Mouse (Mus musculus) hindbrain, embryonic 12.5 days (tissue): Measurements from ENCODE around the gene Ptprr. TPM values are rescaled to one million over a fixed set of nuclear protein-coding genes. Genes with fewer than 3 reads are reported as not detected.

ENCODE experiments used
- ATAC-seq: fragments of 200-750 bp; cut with Nextera tagmentation; 2 replicates; pipeline ENCODE4 v1.8.0; 2017; ENCODE audit warnings: moderate TSS enrichment; ENCODE audit not compliant: low FRiP score
- H3K27ac ChIP-seq: fragments of 300-500 bp; sonication (generic); 2 replicates; pipeline ENCODE4 v1.5.1; 2016; ENCODE audit warnings: mild to moderate bottlenecking
- H3K27me3 ChIP-seq: fragments of 300-500 bp; sonication (generic); 2 replicates; pipeline ENCODE4 v1.6.1; 2016; ENCODE audit warnings: mild to moderate bottlenecking
- H3K36me3 ChIP-seq: fragments of 300-500 bp; sonication (generic); 2 replicates; pipeline ENCODE4 v1.6.1; 2016; ENCODE audit warnings: mild to moderate bottlenecking
- H3K4me1 ChIP-seq: fragments of 300-500 bp; sonication (generic); 2 replicates; pipeline ENCODE4 v1.6.1; 2016
- H3K4me2 ChIP-seq: fragments of 300-500 bp; sonication (generic); replicated peaks from 2 replicates; pipeline ENCODE4 v1.6.1; 2016; ENCODE audit warnings: mild to moderate bottlenecking
- H3K4me3 ChIP-seq: fragments of 300-500 bp; sonication (generic); 2 replicates; pipeline ENCODE4 v1.5.1; 2016; ENCODE audit warnings: mild to moderate bottlenecking
- H3K9ac ChIP-seq: fragments of 300-500 bp; sonication (generic); 2 replicates; pipeline ENCODE4 v1.6.1; 2016; ENCODE audit warnings: mild to moderate bottlenecking, moderate library complexity
- H3K9me3 ChIP-seq: fragments of 300-500 bp; sonication (generic); replicated peaks from 2 replicates; pipeline ENCODE4 v1.6.1; 2016; ENCODE audit warnings: mild to moderate bottlenecking
- WGBS: fragments of 180-500 bp; shearing (Covaris S2); methylation state at CpG from one replicate; pipeline ENCODE4 v1.1.7; 2016; 5-methylcytosine and 5-hydroxymethylcytosine counted together
- polyA plus RNA-seq: library from polyadenylated mRNA; unstranded; fragments of >200 nt; fragmentation: Nextera tagmentation; extraction: Ambion mirVana; gene quantifications from 2 replicates; pipeline ENCODE4 v1.2.1, GENCODE M21; 2016

Ptprr gene
- polyA plus RNA-seq, 1 experiment from 2014 or later, result 4.6 TPM

DNA sequence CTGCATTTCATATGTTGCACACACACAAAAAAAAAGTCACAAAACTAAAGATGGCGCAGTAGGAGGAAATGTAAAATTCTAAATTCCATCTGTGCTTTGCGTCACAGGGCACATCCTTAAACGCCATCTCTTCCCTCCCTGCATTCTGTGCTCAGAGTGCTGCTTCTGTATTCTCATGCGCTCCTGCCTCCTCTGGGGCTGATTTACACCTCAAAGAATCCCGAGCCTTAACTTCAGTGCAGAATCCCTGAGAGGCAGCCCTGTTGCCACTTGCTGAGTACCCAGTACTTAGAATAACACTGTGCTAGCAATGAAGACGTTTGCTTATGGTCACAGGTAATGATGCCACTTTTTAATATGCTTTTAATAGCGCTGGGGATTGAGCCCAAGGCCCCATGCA is 61.4 kb downstream of the Ptprr start:
- Histone ChIP-seq H3K4me3 (no peak overlapping the region), H3K9me3 (no peaks in the 10 kb centered on the region), H3K9ac (no peak overlapping the region), H3K4me1 (peaks cover 3% of the 10 kb centered on the region; the same call in 1 of the 2 replicates), H3K27ac (no peak overlapping the region), H3K36me3 (no peaks in the 10 kb centered on the region), H3K27me3 (no peaks in the 10 kb centered on the region), H3K4me2 (no peak overlapping the region)
- no peak for ATAC-seq
- WGBS, result 37% methylated on average over 7 of the region's 7 CpGs

DNA sequence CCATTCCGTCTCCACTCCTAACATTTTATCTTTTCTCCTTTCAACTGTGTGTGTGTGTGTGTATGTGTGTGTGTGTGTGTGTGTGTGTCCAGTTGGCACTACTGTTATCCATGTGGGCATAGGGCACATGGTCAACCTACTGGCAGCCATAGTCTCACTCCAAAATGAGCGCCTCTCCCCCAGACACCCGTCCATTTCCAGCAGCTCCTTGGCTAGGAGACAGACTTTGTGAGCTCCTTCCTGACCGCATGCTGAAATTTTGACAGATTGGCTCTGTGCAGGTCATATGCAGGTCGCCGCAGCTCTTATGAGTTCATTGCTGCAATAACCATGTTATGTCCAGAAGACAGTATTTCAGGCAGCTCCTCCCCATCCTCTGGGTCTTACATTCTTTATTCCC is 62.8 kb downstream of the Ptprr start:
- WGBS, result 91% methylated on average over 6 of the region's 6 CpGs
- no peaks in the 10 kb centered on the region for H3K36me3 ChIP-seq
- peaks cover 3% of the 10 kb centered on the region; the same call in 1 of the 2 replicates for H3K4me1 ChIP-seq
- H3K27me3 ChIP-seq, result no peaks in the 10 kb centered on the region
- no peak for ATAC-seq
- no peak overlapping the region for H3K27ac ChIP-seq
- no peaks in the 10 kb centered on the region for H3K9me3 ChIP-seq
- H3K9ac ChIP-seq, result no peak overlapping the region
- H3K4me3 ChIP-seq, result no peak overlapping the region
- H3K4me2 ChIP-seq, result no peak overlapping the region

DNA sequence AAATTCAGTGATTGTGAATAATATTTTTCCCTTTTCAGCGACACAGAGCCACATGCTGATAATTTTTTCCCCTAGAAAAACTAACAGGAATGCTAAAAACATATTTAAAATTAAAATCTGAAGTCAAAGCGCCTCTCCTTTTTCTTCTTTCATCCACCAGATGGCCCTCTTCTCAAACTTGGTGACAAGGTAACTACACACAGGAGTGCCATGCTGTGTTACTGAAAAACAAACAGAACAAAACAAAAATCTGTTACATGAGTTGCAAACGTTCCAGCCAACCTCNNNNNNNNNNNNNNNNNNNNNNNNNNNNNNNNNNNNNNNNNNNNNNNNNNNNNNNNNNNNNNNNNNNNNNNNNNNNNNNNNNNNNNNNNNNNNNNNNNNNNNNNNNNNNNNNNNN is 66.0 kb downstream of the Ptprr start:
- no peak overlapping the region for H3K4me2 ChIP-seq
- no peak overlapping the region for H3K9ac ChIP-seq
- 32% methylated on average over 3 of the region's 3 CpGs for WGBS
- no peaks in the 10 kb centered on the region for H3K27me3 ChIP-seq
- H3K9me3 ChIP-seq, result no peaks in the 10 kb centered on the region
- H3K36me3 ChIP-seq, result no peaks in the 10 kb centered on the region
- H3K4me3 ChIP-seq, result no peak overlapping the region
- peaks cover 3% of the 10 kb centered on the region; the same call in 1 of the 2 replicates for H3K4me1 ChIP-seq
- H3K27ac ChIP-seq, result no peak overlapping the region
- no peak for ATAC-seq

DNA sequence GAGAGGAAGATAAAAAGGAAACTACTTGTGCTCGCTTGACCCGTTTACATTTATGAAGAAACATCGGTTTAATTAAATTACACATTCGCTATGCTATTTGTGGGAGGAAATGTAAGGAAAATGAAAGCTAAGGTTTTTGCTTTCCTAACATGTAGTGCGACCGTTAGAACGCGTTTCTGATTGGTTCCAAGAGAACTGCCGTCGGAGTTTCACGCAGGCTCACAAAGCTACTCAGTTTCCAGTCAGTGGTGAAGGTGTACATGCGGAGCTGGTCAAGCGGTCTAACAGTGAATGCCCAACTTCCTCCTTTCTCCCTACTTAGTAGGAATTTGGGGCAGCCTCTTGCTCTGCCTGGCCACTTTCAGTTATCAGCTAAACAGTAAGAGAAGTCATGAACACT is 78.5 kb downstream of the Ptprr start:
- H3K9me3 ChIP-seq, result no peaks in the 10 kb centered on the region
- no peak for ATAC-seq
- H3K9ac ChIP-seq, result no peak overlapping the region
- H3K4me2 ChIP-seq, result no peak overlapping the region
- H3K4me3 ChIP-seq, result no peak overlapping the region
- no peaks in the 10 kb centered on the region for H3K4me1 ChIP-seq
- H3K27me3 ChIP-seq, result no peaks in the 10 kb centered on the region
- WGBS, result 88% methylated on average over 13 of the region's 13 CpGs
- no peaks in the 10 kb centered on the region for H3K36me3 ChIP-seq
- H3K27ac ChIP-seq, result no peak overlapping the region

DNA sequence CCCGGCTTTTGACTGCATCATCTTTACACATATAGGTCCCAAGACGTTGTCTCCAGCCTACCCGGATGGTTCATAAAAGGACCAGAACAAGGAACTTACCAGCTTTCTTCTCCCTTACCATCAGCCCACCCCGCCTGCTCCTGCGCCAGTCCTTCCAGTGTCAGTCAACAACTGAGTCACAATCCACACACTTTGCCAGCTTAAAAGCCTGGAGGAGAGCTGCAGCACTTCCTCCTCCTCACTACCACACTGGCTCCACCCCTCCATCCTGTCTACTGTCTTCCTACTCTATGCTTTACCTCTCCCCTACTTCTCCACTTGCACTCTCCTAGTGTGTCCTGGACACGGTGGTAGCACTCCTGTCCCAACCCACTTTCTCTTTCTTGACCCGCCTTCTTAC is 80.5 kb downstream of the Ptprr start:
- H3K9me3 ChIP-seq, result no peaks in the 10 kb centered on the region
- H3K27me3 ChIP-seq, result no peaks in the 10 kb centered on the region
- no peaks in the 10 kb centered on the region for H3K4me1 ChIP-seq
- 87% methylated on average over 7 of the region's 7 CpGs for WGBS
- no peak overlapping the region for H3K27ac ChIP-seq
- H3K9ac ChIP-seq, result no peak overlapping the region
- H3K4me2 ChIP-seq, result no peak overlapping the region
- H3K36me3 ChIP-seq, result no peaks in the 10 kb centered on the region
- ATAC-seq, result no peak
- no peak overlapping the region for H3K4me3 ChIP-seq

DNA sequence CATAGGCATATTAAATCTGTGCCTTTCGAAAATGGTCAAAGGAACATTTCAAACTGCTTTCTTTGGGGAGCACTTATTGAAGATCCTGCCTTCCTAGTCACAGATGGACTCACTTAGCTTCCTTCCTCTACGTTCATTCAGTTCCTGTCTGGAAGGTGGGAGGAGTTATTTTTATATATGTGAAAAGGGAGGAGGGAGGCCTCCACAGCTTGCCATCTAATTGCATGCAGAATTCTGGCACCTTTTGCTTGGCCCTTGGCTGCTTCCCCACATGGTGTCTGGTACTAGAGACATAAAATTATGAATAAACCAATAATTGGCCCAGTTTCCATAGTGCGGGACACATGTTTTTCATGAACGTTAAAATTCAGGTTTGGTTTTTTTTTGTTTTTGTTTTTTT is 90.2 kb downstream of the Ptprr start:
- no peaks in the 10 kb centered on the region for H3K9me3 ChIP-seq
- H3K4me1 ChIP-seq, result no peaks in the 10 kb centered on the region
- no peaks in the 10 kb centered on the region for H3K36me3 ChIP-seq
- H3K4me2 ChIP-seq, result no peak overlapping the region
- H3K9ac ChIP-seq, result no peak overlapping the region
- no peak overlapping the region for H3K27ac ChIP-seq
- no peak for ATAC-seq
- WGBS, result 67% methylated on average over 4 of the region's 4 CpGs
- no peaks in the 10 kb centered on the region for H3K27me3 ChIP-seq
- H3K4me3 ChIP-seq, result no peak overlapping the region

DNA sequence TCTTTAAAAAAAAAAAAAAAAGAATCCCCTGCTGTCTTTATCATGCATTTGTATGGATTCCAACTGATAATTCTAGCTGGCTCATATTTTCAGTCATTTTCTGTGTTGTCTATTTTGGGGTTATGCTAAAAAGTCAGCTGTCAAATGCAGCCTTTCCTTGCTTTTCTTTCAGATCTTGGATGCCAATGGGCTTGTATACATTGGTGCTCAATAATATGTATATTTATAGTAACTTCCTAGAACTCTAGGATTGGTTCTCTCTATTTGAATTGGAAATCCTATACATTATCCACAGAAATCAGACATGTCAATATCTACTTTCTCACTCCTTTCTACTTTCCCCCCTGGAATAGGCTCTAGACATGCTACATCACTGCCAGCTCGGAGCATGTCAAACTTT is 90.7 kb downstream of the Ptprr start:
- H3K27ac ChIP-seq, result no peak overlapping the region
- H3K36me3 ChIP-seq, result no peaks in the 10 kb centered on the region
- peaks cover 5% of the 10 kb centered on the region for H3K9me3 ChIP-seq
- H3K27me3 ChIP-seq, result no peaks in the 10 kb centered on the region
- H3K4me3 ChIP-seq, result no peak overlapping the region
- no peak overlapping the region for H3K9ac ChIP-seq
- no peak overlapping the region for H3K4me2 ChIP-seq
- H3K4me1 ChIP-seq, result no peaks in the 10 kb centered on the region
- no peak for ATAC-seq
- WGBS, result 94% methylated on average over 1 of the region's 1 CpGs

DNA sequence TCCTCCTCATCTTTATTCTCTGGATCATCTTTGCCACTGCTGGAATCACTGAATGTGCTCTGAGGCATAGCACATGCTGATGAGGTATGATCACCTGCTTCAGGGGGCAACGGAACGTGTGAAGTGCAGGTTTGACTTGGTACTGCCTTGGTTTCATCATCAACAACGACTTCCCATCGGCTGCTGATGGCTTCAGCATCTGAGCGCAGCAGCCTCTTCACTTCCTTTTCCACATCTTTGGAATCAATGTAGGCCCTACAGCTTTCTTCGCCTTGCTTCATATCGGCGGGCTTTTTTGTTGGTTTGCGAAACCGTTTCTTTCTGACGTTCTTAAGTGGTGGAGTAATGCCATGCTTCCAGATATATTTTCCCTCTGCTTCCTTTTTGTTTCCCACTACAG is 94.9 kb downstream of the Ptprr start:
- no peak for ATAC-seq
- H3K9me3 ChIP-seq, result peaks cover 8% of the 10 kb centered on the region
- H3K4me2 ChIP-seq, result no peak overlapping the region
- no peak overlapping the region for H3K27ac ChIP-seq
- no peak overlapping the region for H3K4me3 ChIP-seq
- H3K27me3 ChIP-seq, result no peaks in the 10 kb centered on the region
- no peak overlapping the region for H3K9ac ChIP-seq
- 97% methylated on average over 11 of the region's 11 CpGs for WGBS
- no peaks in the 10 kb centered on the region for H3K36me3 ChIP-seq
- H3K4me1 ChIP-seq, result no peaks in the 10 kb centered on the region

DNA sequence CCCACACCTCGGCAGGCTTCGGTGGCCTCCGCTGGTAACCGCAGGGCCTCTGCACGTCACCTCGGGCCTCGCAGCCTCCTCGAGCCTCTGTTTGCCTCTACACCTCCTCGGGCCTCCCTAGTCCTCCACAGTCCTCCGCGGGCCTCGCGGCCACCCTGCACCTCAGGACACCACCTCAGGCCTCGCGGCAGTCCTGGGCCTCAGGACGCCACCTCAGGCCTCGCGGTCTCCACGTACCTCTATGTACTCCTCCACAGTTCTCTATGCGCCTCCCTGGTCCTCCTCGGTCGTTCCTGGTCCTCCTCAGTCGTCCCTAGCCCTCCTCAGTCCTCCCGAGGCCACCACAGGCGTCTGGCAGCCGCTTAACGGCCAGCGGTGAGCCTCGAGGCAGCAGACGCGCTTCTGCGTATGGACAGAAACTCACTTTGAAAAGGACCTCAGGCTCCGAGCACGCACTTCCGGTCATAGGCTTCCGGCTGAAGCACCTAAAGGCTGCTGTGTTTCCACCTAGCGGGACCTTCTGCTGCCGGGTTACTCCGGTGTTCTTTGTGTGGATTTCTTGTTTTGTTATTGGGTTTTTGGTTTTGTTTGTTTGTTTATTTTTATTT is 96.0 kb downstream of the Ptprr start, which contains the start of gene 4933416C03Rik:
Gene 4933416C03Rik, minus strand, starts transcription at position 51 of the 608 bp plus-strand sequence.
- Histone ChIP-seq H3K9me3 (peaks cover 8% of the 10 kb centered on the region), H3K4me1 (no peaks in the 10 kb centered on the region), H3K9ac (no peak within 1 kb of the TSS), H3K36me3 (no peaks in the 10 kb centered on the region), H3K4me2 (no peak within 1 kb of the TSS), H3K27me3 (no peaks in the 10 kb centered on the region), H3K4me3 (no peak within 1 kb of the TSS), H3K27ac (no peak within 1 kb of the TSS)
- WGBS, result 97% methylated on average over 39 of the region's 39 CpGs
- ATAC-seq, result no peak

DNA sequence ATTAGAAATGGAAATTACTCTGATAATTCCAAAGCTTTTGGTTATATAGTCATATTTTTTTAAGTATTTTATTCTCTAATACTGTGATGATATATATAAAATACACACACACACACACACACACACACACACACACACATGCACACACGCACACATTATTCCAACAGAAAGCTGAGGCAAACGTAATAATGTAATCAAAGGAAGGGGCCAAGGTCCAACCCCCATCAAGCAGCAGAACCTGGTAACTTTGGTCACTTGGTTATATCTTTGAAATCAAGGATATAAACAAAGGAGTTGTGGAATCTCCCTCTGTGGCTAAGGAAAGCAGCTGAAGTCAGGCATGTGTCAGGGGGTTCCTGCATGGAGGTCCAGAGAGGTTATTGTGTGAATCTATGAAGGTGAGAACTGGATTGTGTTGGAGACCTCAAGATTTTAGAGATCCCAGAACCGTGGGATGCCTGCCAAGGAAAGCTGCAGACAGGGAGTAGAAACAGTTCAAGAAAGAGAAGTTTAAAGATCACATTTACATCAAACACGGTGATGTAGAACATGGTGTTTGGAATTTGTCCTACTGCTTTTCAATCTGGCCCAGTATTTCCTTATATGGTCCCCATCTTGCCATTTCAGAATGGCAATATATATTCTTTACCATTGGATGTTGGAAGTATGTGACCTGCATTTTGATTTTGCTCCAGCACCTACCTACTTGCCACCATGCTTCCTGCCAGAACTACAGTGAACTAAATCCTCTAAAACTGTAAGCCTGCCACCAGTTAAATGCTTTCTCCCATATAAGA is 98.1 kb downstream of the Ptprr start:
- Histone ChIP-seq H3K4me1 (no peaks in the 10 kb centered on the region), H3K9me3 (peaks cover 8% of the 10 kb centered on the region), H3K27me3 (no peaks in the 10 kb centered on the region), H3K36me3 (no peaks in the 10 kb centered on the region), H3K4me2 (no peak overlapping the region), H3K9ac (no peak overlapping the region), H3K4me3 (no peak overlapping the region), H3K27ac (no peak overlapping the region)
- ATAC-seq, result no peak
- WGBS, result 81% methylated on average over 4 of the region's 4 CpGs

DNA sequence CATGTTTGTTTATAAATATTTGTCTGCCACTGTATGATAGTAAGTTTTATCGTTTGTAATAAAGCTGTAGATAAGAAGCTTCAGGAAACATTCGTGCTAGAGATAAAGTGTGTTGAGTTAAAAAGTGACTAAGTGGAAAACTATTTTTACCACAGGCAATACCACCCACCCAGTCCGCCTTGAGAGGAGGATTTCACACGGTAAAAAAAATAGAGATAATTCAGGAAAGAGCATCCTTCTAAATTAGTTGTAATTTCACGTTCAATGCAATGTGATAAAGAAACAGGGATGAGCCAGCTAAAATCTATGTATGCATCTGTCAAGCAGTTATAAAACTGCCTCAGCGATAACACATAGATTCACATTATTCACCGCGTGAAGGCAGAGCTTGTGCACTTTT is 99.0 kb downstream of the Ptprr start:
- ATAC-seq, result no peak
- H3K9ac ChIP-seq, result no peak overlapping the region
- H3K9me3 ChIP-seq, result peaks cover 8% of the 10 kb centered on the region
- no peaks in the 10 kb centered on the region for H3K36me3 ChIP-seq
- no peak overlapping the region for H3K4me2 ChIP-seq
- WGBS, result 94% methylated on average over 8 of the region's 8 CpGs
- no peak overlapping the region for H3K4me3 ChIP-seq
- H3K4me1 ChIP-seq, result no peaks in the 10 kb centered on the region
- H3K27ac ChIP-seq, result no peak overlapping the region
- no peaks in the 10 kb centered on the region for H3K27me3 ChIP-seq

DNA sequence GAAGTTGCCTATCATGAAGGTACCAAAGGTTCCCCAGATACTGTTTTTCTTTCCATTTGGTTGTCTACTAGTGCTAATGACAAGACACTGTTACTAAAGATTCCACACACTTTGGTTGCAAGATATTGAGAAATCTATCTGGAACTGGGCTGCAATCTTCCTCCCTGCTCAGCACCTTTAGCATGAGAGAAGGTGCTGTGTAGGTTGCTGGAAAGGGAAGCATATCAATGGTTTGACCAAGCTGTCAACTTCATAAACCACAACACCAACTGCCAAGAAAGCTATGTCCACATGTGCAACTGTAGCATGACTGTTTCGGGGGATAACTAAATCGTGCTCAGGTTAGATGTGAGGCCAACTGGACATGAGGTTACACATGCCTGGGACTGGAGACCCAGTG is 103.5 kb downstream of the Ptprr start:
- Histone ChIP-seq H3K4me2 (no peak overlapping the region), H3K9me3 (no peaks in the 10 kb centered on the region), H3K9ac (no peak overlapping the region), H3K4me1 (no peaks in the 10 kb centered on the region), H3K27me3 (no peaks in the 10 kb centered on the region), H3K27ac (no peak overlapping the region), H3K36me3 (no peaks in the 10 kb centered on the region), H3K4me3 (no peak overlapping the region)
- ATAC-seq, result no peak
- 89% methylated on average over 2 of the region's 2 CpGs for WGBS

DNA sequence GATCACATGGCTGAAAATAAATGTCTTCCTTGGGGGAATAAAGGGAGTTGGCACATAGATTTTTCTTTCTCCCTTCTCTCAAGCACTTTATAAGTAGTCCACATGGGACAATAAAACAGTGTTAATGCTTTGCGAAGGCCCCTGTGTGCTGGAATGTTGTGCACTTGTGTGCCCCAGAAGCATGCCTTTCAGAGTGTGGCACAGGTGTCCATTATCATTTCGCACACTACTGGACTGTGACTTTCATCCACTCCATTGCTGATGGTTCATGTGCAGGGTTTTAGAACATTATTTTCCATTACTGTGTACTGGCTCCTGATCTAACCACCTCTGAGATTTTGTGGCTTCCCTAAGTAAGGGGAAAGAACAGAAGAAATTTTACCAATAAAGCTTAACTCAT is 105.8 kb downstream of the Ptprr start:
- Histone ChIP-seq H3K9me3 (no peaks in the 10 kb centered on the region), H3K9ac (no peak overlapping the region), H3K4me2 (no peak overlapping the region), H3K4me3 (no peak overlapping the region), H3K27me3 (no peaks in the 10 kb centered on the region), H3K27ac (no peak overlapping the region), H3K36me3 (no peaks in the 10 kb centered on the region), H3K4me1 (no peaks in the 10 kb centered on the region)
- ATAC-seq, result no peak
- 88% methylated on average over 2 of the region's 2 CpGs for WGBS
